Mouse (Mus musculus): ENCODE results near the gene Arl8a.

Arl8a gene

GRCm38 (mm10) chr1:135133678-135134435 is 12.8 kb upstream of the Arl8a start:
- no peak for DNase-seq (ENCODE audit: low spot score in 2 of 2)

- no peak for DNase-seq (ENCODE audit: low spot score in 2 of 2)
These were observed 11.4 kb upstream of the Arl8a start for GRCm38 (mm10) chr1:135135111-135135787.

GRCm38 (mm10) chr1:135136500-135136899 is 10.1 kb upstream of the Arl8a start:
- peak in 1 of 2 experiments; percentile 72 for DNase-seq (ENCODE audit: low spot score in 2 of 2)

GRCm38 (mm10) chr1:135139906-135140305 is 6.7 kb upstream of the Arl8a start:
- no peak for DNase-seq (ENCODE audit: low spot score in 2 of 2)

- DNase-seq (ENCODE audit: low spot score in 2 of 2) = no peak
These were observed 4.2 kb upstream of the Arl8a start for GRCm38 (mm10) chr1:135142452-135142851.

GRCm38 (mm10) chr1:135143940-135144339 is 2.7 kb upstream of the Arl8a start:
- no peak for DNase-seq (ENCODE audit: low spot score in 2 of 2)

- DNase-seq (ENCODE audit: low spot score in 2 of 2) = peak; percentile 68 to 84
These were observed 500 bp downstream of the Arl8a start for GRCm38 (mm10) chr1:135146946-135147701.

- DNase-seq (ENCODE audit: low spot score in 2 of 2) = no peak
These were observed 1.1 kb downstream of the Arl8a start for GRCm38 (mm10) chr1:135147702-135148058.

- DNase-seq (ENCODE audit: low spot score in 2 of 2) = no peak
These were observed 1.9 kb downstream of the Arl8a start for GRCm38 (mm10) chr1:135148476-135148875.

GRCm38 (mm10) chr1:135148996-135149395 is 2.4 kb downstream of the Arl8a start:
- no peak for DNase-seq (ENCODE audit: low spot score in 2 of 2)

- DNase-seq (ENCODE audit: low spot score in 2 of 2) = no peak
These were observed 7.4 kb downstream of the Arl8a start for GRCm38 (mm10) chr1:135154011-135154410.

- DNase-seq (ENCODE audit: low spot score in 2 of 2) = peak; percentile 79 to 80
These were observed 7.9 kb downstream of the Arl8a start for GRCm38 (mm10) chr1:135154411-135154959.

GRCm38 (mm10) chr1:135156300-135156699 is 9.7 kb downstream of the Arl8a start:
- no peak for DNase-seq (ENCODE audit: low spot score in 2 of 2)

GRCm38 (mm10) chr1:135158633-135159032 is 12.0 kb downstream of the Arl8a start:
- peak in 1 of 2 experiments; percentile 75 for DNase-seq (ENCODE audit: low spot score in 2 of 2)

GRCm38 (mm10) chr1:135159074-135159473 is 12.4 kb downstream of the Arl8a start:
- peak in 1 of 2 experiments; percentile 76 for DNase-seq (ENCODE audit: low spot score in 2 of 2)

GRCm38 (mm10) chr1:135159556-135160123 is 13.0 kb downstream of the Arl8a start:
- no peak for DNase-seq (ENCODE audit: low spot score in 2 of 2)

- DNase-seq (ENCODE audit: low spot score in 2 of 2) = no peak
These were observed 13.9 kb downstream of the Arl8a start for GRCm38 (mm10) chr1:135160411-135161050.

- DNase-seq (ENCODE audit: low spot score in 2 of 2) = peak; percentile 47 to 74
These were observed 16.1 kb downstream of the Arl8a start for GRCm38 (mm10) chr1:135162720-135163119.

- DNase-seq (ENCODE audit: low spot score in 2 of 2) = peak in 1 of 2 experiments; percentile 32
These were observed 20.8 kb downstream of the Arl8a start, which contains the start of gene Gpr37l1 for GRCm38 (mm10) chr1:135167435-135167834. Gene Gpr37l1 (minus strand): TSS chr1:135167681.

GRCm38 (mm10) chr1:135168453-135169200 is 22.0 kb downstream of the Arl8a start:
- no peak for DNase-seq (ENCODE audit: low spot score in 2 of 2)

Measured in frontal cortex, postnatal 14 days (tissue).